Mouse (Mus musculus) erythroblast, embryonic 14.5 days (primary cell): ENCODE results near the gene Il17ra.

Source experiments
- GATA1 ChIP-seq: IDR thresholded peaks from 2 replicates; pipeline ENCODE4 v1.6.1; 2012; ENCODE audit warnings: low read length, inconsistent platforms, mixed read lengths
- TAL1 ChIP-seq: IDR thresholded peaks from 3 replicates; pipeline ENCODE4 v1.6.1; 2012; ENCODE audit warnings: low read length, inconsistent platforms, mixed read lengths

DNA sequence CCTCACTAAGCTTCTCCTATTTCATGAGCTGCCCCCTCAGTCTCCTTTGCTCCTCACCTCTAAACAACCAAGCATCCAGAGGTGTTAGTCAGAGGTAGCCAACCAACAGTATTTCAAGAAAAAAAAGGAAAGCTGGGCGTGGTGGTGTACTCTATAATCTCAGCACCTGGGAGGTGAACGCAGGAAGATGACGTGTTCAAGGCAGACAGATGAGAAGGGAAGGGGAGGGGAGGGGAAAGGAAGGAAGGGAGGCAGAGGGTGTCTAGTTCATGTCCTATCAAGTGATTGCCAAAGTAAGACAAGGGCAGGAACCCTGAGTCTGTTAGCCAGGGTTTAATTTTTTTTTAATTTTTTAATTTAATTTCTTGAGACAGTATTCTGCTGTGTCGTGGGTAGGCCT, 45.6 kb downstream of the Il17ra start:
- TF ChIP-seq TAL1: no peak
- no peak for TF ChIP-seq GATA1
